Mouse (Mus musculus): ENCODE results near the gene Ilf3. TPM values are rescaled to one million over a fixed set of nuclear protein-coding genes. Genes with fewer than 3 reads are reported as not detected.

Gene Ilf3
- polyA plus RNA-seq, 1 experiment, result 71.3 TPM

DNA sequence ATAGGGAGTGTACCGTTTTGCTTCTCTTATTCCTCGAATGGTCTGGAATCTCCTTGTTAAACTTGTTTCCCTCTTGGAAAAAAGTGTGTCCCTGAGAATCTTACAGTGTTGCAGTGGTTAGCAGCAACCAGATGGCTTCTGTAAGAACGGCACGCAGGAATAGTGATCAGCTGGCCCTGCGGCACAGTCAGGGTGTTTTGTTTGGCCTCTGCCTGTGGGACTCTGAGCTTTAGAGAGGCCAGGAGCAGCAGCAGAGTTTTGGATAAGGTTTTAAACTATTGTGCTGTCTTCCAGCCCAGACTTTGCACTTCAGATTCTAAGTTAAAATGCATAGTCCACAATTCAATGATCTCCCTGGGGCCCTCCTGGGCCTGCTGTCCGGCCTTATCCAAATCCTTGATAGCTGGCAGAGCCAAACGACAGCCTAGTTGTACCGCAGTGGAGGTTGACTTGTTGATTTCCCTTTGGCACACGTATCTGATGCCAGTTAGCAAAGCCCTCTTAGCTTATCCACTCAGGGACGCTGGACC is 25.0 kb downstream of the Ilf3 start:
- Histone ChIP-seq H3K27ac (ENCODE audit: insufficient read depth, low read length) (no peak overlapping the region), H3K4me1 (ENCODE audit: control insufficient read depth, insufficient read depth, low read length) (no peaks in the 10 kb centered on the region), H3K4me3 (ENCODE audit: insufficient read depth, low read length) (no peak overlapping the region)
- TF ChIP-seq CTCF (IDR thresholded peaks at IDR 0.05; ENCODE audit: extremely low read depth, insufficient read depth, low read length), result no peak
- TF ChIP-seq POLR2A (IDR thresholded peaks at IDR 0.05; ENCODE audit: extremely low read depth, insufficient read depth, low read length), result no peak

- no peak overlapping the region for H3K4me3 ChIP-seq (ENCODE audit: insufficient read depth, low read length)
- H3K27ac ChIP-seq (ENCODE audit: insufficient read depth, low read length), result no peak overlapping the region
- no peaks in the 10 kb centered on the region for H3K4me1 ChIP-seq (ENCODE audit: control insufficient read depth, insufficient read depth, low read length)
- TF ChIP-seq CTCF (IDR thresholded peaks at IDR 0.05; ENCODE audit: extremely low read depth, insufficient read depth, low read length) (no peak), POLR2A (IDR thresholded peaks at IDR 0.05; ENCODE audit: extremely low read depth, insufficient read depth, low read length) (no peak)
Observed at GRCm38 (mm10) chr9:21395692-21396091, 28.0 kb downstream of the Ilf3 start.

DNA sequence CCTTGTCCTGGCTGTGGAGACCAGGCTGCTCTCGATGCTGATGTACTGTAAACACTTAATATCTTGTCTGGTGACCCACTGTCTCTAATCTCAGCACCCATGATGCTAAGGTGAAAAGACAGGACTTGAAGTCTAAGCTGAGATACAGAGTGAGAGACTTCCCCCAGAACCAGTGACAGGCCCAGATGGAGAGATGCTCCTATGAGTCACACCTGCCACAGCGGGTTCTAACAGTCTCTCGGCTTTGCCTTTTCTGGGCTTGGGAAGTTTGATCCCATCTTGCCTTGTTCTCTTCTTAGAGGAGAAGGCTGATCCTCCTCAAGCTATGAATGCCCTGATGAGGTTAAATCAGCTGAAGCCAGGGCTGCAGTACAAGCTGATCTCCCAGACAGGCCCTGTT is 29.5 kb downstream of the Ilf3 start:
- no peak overlapping the region for H3K27ac ChIP-seq (ENCODE audit: insufficient read depth, low read length)
- H3K4me3 ChIP-seq (ENCODE audit: insufficient read depth, low read length), result no peak overlapping the region
- no peaks in the 10 kb centered on the region for H3K4me1 ChIP-seq (ENCODE audit: control insufficient read depth, insufficient read depth, low read length)
- no peak for TF ChIP-seq CTCF (IDR thresholded peaks at IDR 0.05; ENCODE audit: extremely low read depth, insufficient read depth, low read length)
- TF ChIP-seq POLR2A (IDR thresholded peaks at IDR 0.05; ENCODE audit: extremely low read depth, insufficient read depth, low read length), result no peak

GRCm38 (mm10) chr9:21401042-21401441 is 33.4 kb downstream of the Ilf3 start:
- H3K4me3 ChIP-seq (ENCODE audit: insufficient read depth, low read length), result no peak overlapping the region
- H3K27ac ChIP-seq (ENCODE audit: insufficient read depth, low read length), result no peak overlapping the region
- no peaks in the 10 kb centered on the region for H3K4me1 ChIP-seq (ENCODE audit: control insufficient read depth, insufficient read depth, low read length)
- TF ChIP-seq POLR2A (IDR thresholded peaks at IDR 0.05; ENCODE audit: extremely low read depth, insufficient read depth, low read length), result no peak

GRCm38 (mm10) chr9:21402764-21403253 is 35.1 kb downstream of the Ilf3 start:
- no peak for TF ChIP-seq CTCF (IDR thresholded peaks at IDR 0.05; ENCODE audit: extremely low read depth, insufficient read depth, low read length)
- TF ChIP-seq POLR2A (IDR thresholded peaks at IDR 0.05; ENCODE audit: extremely low read depth, insufficient read depth, low read length), result no peak
- Histone ChIP-seq H3K27ac (ENCODE audit: insufficient read depth, low read length) (no peak overlapping the region), H3K4me3 (ENCODE audit: insufficient read depth, low read length) (no peak overlapping the region), H3K4me1 (ENCODE audit: control insufficient read depth, insufficient read depth, low read length) (no peaks in the 10 kb centered on the region)

- H3K4me1 ChIP-seq (ENCODE audit: control insufficient read depth, insufficient read depth, low read length), result no peaks in the 10 kb centered on the region
- no peak for TF ChIP-seq POLR2A (IDR thresholded peaks at IDR 0.05; ENCODE audit: extremely low read depth, insufficient read depth, low read length)
- TF ChIP-seq CTCF (IDR thresholded peaks at IDR 0.05; ENCODE audit: extremely low read depth, insufficient read depth, low read length), result no peak
- H3K27ac ChIP-seq (ENCODE audit: insufficient read depth, low read length), result no peak overlapping the region
- no peak overlapping the region for H3K4me3 ChIP-seq (ENCODE audit: insufficient read depth, low read length)
Observed at GRCm38 (mm10) chr9:21403745-21404144, 36.1 kb downstream of the Ilf3 start.

DNA sequence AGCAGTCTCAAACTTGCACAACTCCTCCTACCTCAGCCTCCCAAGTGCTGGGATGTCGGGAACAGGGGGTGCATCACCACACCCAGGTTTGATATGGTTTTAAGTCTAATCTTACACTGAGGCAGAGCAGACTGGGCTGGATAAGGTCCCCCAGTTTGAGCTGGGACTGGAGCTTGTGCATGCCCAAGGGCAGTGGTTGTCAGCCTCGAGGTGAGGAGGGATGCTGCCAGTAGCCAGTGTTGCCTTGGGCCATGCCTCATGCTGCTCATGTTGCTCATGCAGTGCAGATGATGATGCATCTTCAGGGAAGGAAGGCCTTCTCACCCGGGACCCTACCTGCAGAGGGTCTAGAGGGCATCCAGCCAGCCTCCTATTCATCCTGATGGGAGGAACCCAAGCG is 37.9 kb downstream of the Ilf3 start:
- Histone ChIP-seq H3K4me1 (ENCODE audit: control insufficient read depth, insufficient read depth, low read length) (no peaks in the 10 kb centered on the region), H3K27ac (ENCODE audit: insufficient read depth, low read length) (no peak overlapping the region), H3K4me3 (ENCODE audit: insufficient read depth, low read length) (no peak overlapping the region)
- TF ChIP-seq POLR2A (IDR thresholded peaks at IDR 0.05; ENCODE audit: extremely low read depth, insufficient read depth, low read length) (no peak), CTCF (IDR thresholded peaks at IDR 0.05; ENCODE audit: extremely low read depth, insufficient read depth, low read length) (no peak)

DNA sequence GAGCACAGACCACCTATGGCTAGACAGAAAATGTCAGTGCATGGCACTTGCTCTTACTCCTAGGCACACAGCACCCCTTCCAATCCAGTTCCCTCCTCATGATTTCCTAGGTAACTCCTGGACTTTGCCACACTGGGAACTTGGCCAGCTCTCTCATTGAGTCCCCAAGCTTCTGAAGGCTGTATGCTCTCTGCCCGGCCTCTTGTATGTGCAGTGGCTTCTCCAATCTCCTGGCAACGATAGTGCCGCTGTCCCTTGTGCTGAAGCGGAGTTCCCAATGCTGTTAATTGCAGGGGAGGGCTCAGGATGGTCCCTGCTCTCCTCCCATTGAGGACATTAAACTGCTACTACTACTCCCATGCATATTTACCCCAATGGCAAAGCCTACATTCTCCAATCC is 40.3 kb downstream of the Ilf3 start:
- H3K27ac ChIP-seq (ENCODE audit: insufficient read depth, low read length), result no peak overlapping the region
- no peak overlapping the region for H3K4me3 ChIP-seq (ENCODE audit: insufficient read depth, low read length)
- TF ChIP-seq POLR2A (IDR thresholded peaks at IDR 0.05; ENCODE audit: extremely low read depth, insufficient read depth, low read length) (no peak), CTCF (IDR thresholded peaks at IDR 0.05; ENCODE audit: extremely low read depth, insufficient read depth, low read length) (no peak)
- no peaks in the 10 kb centered on the region for H3K4me1 ChIP-seq (ENCODE audit: control insufficient read depth, insufficient read depth, low read length)

GRCm38 (mm10) chr9:21408624-21409023 is 41.0 kb downstream of the Ilf3 start:
- H3K4me3 ChIP-seq (ENCODE audit: insufficient read depth, low read length), result no peak overlapping the region
- H3K4me1 ChIP-seq (ENCODE audit: control insufficient read depth, insufficient read depth, low read length), result no peaks in the 10 kb centered on the region
- no peak overlapping the region for H3K27ac ChIP-seq (ENCODE audit: insufficient read depth, low read length)
- TF ChIP-seq CTCF (IDR thresholded peaks at IDR 0.05; ENCODE audit: extremely low read depth, insufficient read depth, low read length) (no peak), POLR2A (IDR thresholded peaks at IDR 0.05; ENCODE audit: extremely low read depth, insufficient read depth, low read length) (no peak)

GRCm38 (mm10) chr9:21409592-21410317 is 42.1 kb downstream of the Ilf3 start:
- Histone ChIP-seq H3K4me1 (ENCODE audit: control insufficient read depth, insufficient read depth, low read length) (no peaks in the 10 kb centered on the region), H3K4me3 (ENCODE audit: insufficient read depth, low read length) (no peak overlapping the region), H3K27ac (ENCODE audit: insufficient read depth, low read length) (no peak overlapping the region)
- TF ChIP-seq POLR2A (IDR thresholded peaks at IDR 0.05; ENCODE audit: extremely low read depth, insufficient read depth, low read length), result no peak
- TF ChIP-seq CTCF (IDR thresholded peaks at IDR 0.05; ENCODE audit: extremely low read depth, insufficient read depth, low read length), result peak; percentile 87
